Mouse (Mus musculus): Measurements from ENCODE around the gene Aloxe3. TPM values are rescaled to one million over a fixed set of nuclear protein-coding genes. Genes with fewer than 3 reads are reported as not detected.
A peak's percentile ranks its signal among the peaks of the same experiment; 100 is the strongest.

The Aloxe3 gene
- polyA plus RNA-seq, 1 experiment from 2014 or later: not detected

- no peaks in the 10 kb centered on the region for H3K36me3 ChIP-seq
- ATAC-seq (ENCODE audit: low read depth): no peak
- DNase-seq: no peak
- under 1% methylated on average over 33 of the region's 33 CpGs for whole genome bisulfite sequencing (ENCODE audit: insufficient replicate concordance)
- peak overlapping the region; percentile 75 for H3K9ac ChIP-seq
- no peaks in the 10 kb centered on the region for H3K9me3 ChIP-seq (replicated peaks)
- peaks cover 74% of the 10 kb centered on the region for H3K4me1 ChIP-seq (replicated peaks)
- H3K4me2 ChIP-seq: peak overlapping the region; percentile 99
- no peak overlapping the region; the same call in 1 of the 2 replicates for H3K27ac ChIP-seq
- peaks cover 47% of the 10 kb centered on the region for H3K27me3 ChIP-seq
- peak overlapping the region; percentile 74 for H3K4me3 ChIP-seq (replicated peaks)
Observed at GRCm38 (mm10) chr11:69121001-69121740, 4.5 kb upstream of the Aloxe3 start.

- peak overlapping the region; percentile 99 for H3K4me2 ChIP-seq
- DNase-seq (no peak), ATAC-seq (ENCODE audit: low read depth) (no peak)
- H3K9ac ChIP-seq: peak overlapping the region; percentile 75
- peak overlapping the region; percentile 67 for H3K27ac ChIP-seq
- no peaks in the 10 kb centered on the region for H3K36me3 ChIP-seq
- no peaks in the 10 kb centered on the region for H3K9me3 ChIP-seq (replicated peaks)
- peaks cover 79% of the 10 kb centered on the region for H3K4me1 ChIP-seq (replicated peaks)
- peaks cover 45% of the 10 kb centered on the region for H3K27me3 ChIP-seq
- peak overlapping the region; percentile 74 for H3K4me3 ChIP-seq (replicated peaks)
- under 1% methylated on average over 32 of the region's 32 CpGs for WGBS (ENCODE audit: insufficient replicate concordance)
Observed at GRCm38 (mm10) chr11:69121741-69122335, 3.9 kb upstream of the Aloxe3 start.

GRCm38 (mm10) chr11:69122336-69122951, 3.3 kb upstream of the Aloxe3 start, which contains the start of gene 9130213A22Rik:
Gene 9130213A22Rik, minus strand, starts transcription at chr11:69122589.
- H3K4me3 ChIP-seq (replicated peaks): peak within 1 kb of the TSS; percentile 74
- peak within 1 kb of the TSS; percentile 75 for H3K9ac ChIP-seq
- ATAC-seq (ENCODE audit: low read depth) (peak; percentile 34), DNase-seq (peak; percentile 73)
- no peaks in the 10 kb centered on the region for H3K36me3 ChIP-seq
- H3K4me1 ChIP-seq (replicated peaks): peaks cover 76% of the 10 kb centered on the region
- H3K9me3 ChIP-seq (replicated peaks): no peaks in the 10 kb centered on the region
- peaks cover 49% of the 10 kb centered on the region for H3K27me3 ChIP-seq
- H3K27ac ChIP-seq: peak within 1 kb of the TSS; percentile 67
- under 1% methylated on average over 66 of the region's 66 CpGs for WGBS (ENCODE audit: insufficient replicate concordance)
- H3K4me2 ChIP-seq: peak within 1 kb of the TSS; percentile 99

DNA sequence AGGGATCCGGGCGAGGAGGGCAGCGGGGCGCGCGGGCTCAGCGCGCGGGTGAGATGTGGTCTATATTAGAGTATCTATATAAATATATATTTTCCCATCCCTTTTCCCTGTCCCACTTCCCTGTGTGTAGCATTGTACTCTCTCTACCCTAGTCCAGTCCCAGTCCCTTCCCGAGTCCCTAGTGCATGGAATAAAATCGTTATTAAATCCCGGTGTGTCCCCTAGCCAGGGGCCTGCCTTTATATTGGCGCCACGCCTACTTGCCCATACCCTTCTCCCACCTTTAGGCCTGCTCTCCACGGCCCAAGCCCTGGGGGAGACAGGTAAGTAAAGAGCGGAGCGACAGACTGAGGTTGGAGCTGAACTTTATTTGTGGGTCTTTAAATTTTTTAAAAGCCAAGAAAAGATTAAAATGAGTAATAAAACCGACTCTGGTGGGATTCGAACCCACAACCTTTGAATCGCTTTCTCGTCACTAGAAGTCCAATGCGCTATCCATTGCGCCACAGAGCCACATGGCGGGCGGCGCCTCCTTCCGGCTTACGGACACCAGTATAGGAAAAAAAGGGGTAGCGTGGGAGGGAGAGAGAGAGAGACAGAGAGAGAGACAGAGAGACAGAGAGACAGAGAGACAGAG, 2.5 kb upstream of the Aloxe3 start:
- Histone ChIP-seq H3K27ac (peak overlapping the region; percentile 79), H3K4me2 (peak overlapping the region; percentile 99), H3K9me3 (replicated peaks) (no peaks in the 10 kb centered on the region), H3K4me1 (replicated peaks) (peaks cover 70% of the 10 kb centered on the region), H3K36me3 (no peaks in the 10 kb centered on the region), H3K9ac (peak overlapping the region; percentile 75), H3K4me3 (replicated peaks) (peak overlapping the region; percentile 74), H3K27me3 (peaks cover 52% of the 10 kb centered on the region)
- WGBS (ENCODE audit: insufficient replicate concordance): under 1% methylated on average over 29 of the region's 29 CpGs
- ATAC-seq (ENCODE audit: low read depth) (no peak), DNase-seq (peak; percentile 88)

GRCm38 (mm10) chr11:69123693-69124497, 1.8 kb upstream of the Aloxe3 start:
- Histone ChIP-seq H3K9me3 (replicated peaks) (no peaks in the 10 kb centered on the region), H3K27me3 (peaks cover 57% of the 10 kb centered on the region), H3K4me2 (peak overlapping the region; percentile 99), H3K36me3 (no peaks in the 10 kb centered on the region), H3K9ac (peak overlapping the region; percentile 75), H3K27ac (peak overlapping the region; percentile 79), H3K4me3 (replicated peaks) (peak overlapping the region; percentile 74), H3K4me1 (replicated peaks) (peaks cover 65% of the 10 kb centered on the region)
- DNase-seq (peak; percentile 85), ATAC-seq (ENCODE audit: low read depth) (peak; percentile 75)
- WGBS (ENCODE audit: insufficient replicate concordance): under 1% methylated on average over 31 of the region's 31 CpGs

GRCm38 (mm10) chr11:69124498-69124847, 1.2 kb upstream of the Aloxe3 start:
- H3K4me1 ChIP-seq (replicated peaks): peaks cover 59% of the 10 kb centered on the region
- peaks cover 55% of the 10 kb centered on the region for H3K27me3 ChIP-seq
- no peak overlapping the region for H3K27ac ChIP-seq
- H3K4me2 ChIP-seq: peak overlapping the region; percentile 99
- 0% methylated on average over 3 of the region's 3 CpGs for WGBS (ENCODE audit: insufficient replicate concordance)
- DNase-seq: peak; percentile 68
- H3K36me3 ChIP-seq: no peaks in the 10 kb centered on the region
- no peak overlapping the region for H3K9ac ChIP-seq
- peak; percentile 51 for ATAC-seq (ENCODE audit: low read depth)
- peak overlapping the region; percentile 74 for H3K4me3 ChIP-seq (replicated peaks)
- no peaks in the 10 kb centered on the region for H3K9me3 ChIP-seq (replicated peaks)

GRCm38 (mm10) chr11:69125041-69125851, 450 bp upstream of the Aloxe3 start:
- Histone ChIP-seq H3K36me3 (no peaks in the 10 kb centered on the region), H3K9ac (peak overlapping the region; percentile 73), H3K27ac (peak overlapping the region; percentile 53; the same call in 1 of the 2 replicates), H3K9me3 (replicated peaks) (no peaks in the 10 kb centered on the region), H3K4me1 (replicated peaks) (peaks cover 51% of the 10 kb centered on the region), H3K27me3 (peaks cover 50% of the 10 kb centered on the region), H3K4me3 (replicated peaks) (peak overlapping the region; percentile 72), H3K4me2 (peak overlapping the region; percentile 94)
- WGBS (ENCODE audit: insufficient replicate concordance): under 1% methylated on average over 24 of the region's 24 CpGs
- DNase-seq: peak; percentile 80
- ATAC-seq (ENCODE audit: low read depth): peak; percentile 47

GRCm38 (mm10) chr11:69125919-69126705, 416 bp downstream of the Aloxe3 start:
- Histone ChIP-seq H3K27ac (no peak overlapping the region), H3K4me3 (replicated peaks) (peak overlapping the region; percentile 72), H3K36me3 (no peaks in the 10 kb centered on the region), H3K4me1 (replicated peaks) (peaks cover 43% of the 10 kb centered on the region), H3K4me2 (peak overlapping the region; percentile 94), H3K27me3 (peaks cover 42% of the 10 kb centered on the region), H3K9ac (peak overlapping the region; percentile 73), H3K9me3 (replicated peaks) (no peaks in the 10 kb centered on the region)
- ATAC-seq (ENCODE audit: low read depth): no peak
- no peak for DNase-seq
- 12% methylated on average over 20 of the region's 20 CpGs for WGBS (ENCODE audit: insufficient replicate concordance)

GRCm38 (mm10) chr11:69126706-69127095, 1.0 kb downstream of the Aloxe3 start:
- 55% methylated on average over 2 of the region's 2 CpGs for WGBS (ENCODE audit: insufficient replicate concordance)
- no peak for ATAC-seq (ENCODE audit: low read depth)
- Histone ChIP-seq H3K4me1 (replicated peaks) (peaks cover 37% of the 10 kb centered on the region), H3K27me3 (peaks cover 38% of the 10 kb centered on the region), H3K36me3 (no peaks in the 10 kb centered on the region), H3K9me3 (replicated peaks) (no peaks in the 10 kb centered on the region), H3K4me3 (replicated peaks) (peak overlapping the region; percentile 72), H3K9ac (peak overlapping the region; percentile 73; the same call in 1 of the 2 replicates), H3K4me2 (peak overlapping the region; percentile 94), H3K27ac (no peak overlapping the region)
- no peak for DNase-seq

All from liver, embryonic 13.5 days (tissue).